Mouse (Mus musculus) heart, embryonic 16.5 days (tissue): ENCODE results near the gene Ang. TPM values are rescaled to one million over a fixed set of nuclear protein-coding genes. Genes with fewer than 3 reads are reported as not detected.
"Not testable (repeated sequence)": the region's sequence is repeated elsewhere in the genome, so short reads cannot be mapped to it uniquely, and the experiment has no call there.

Experiments
- ATAC-seq: fragments of 200-750 bp; cut with Nextera tagmentation; replicated peaks from 2 replicates; pipeline ENCODE4 v1.8.0; 2017; ENCODE audit warnings: moderate number of reproducible peaks; ENCODE audit not compliant: insufficient read depth, low FRiP score; ENCODE audit errors: extremely low read depth
- H3K27ac ChIP-seq: fragments of 300-500 bp; sonication (generic); 2 replicates; pipeline ENCODE4 v1.5.1; 2014; ENCODE audit warnings: mild to moderate bottlenecking, low read length, control low read depth, moderate library complexity
- H3K27me3 ChIP-seq: fragments of 300-500 bp; sonication (generic); 2 replicates; pipeline ENCODE4 v1.6.1; 2014; ENCODE audit warnings: low read length, mixed read lengths; ENCODE audit not compliant: control insufficient read depth, insufficient read depth
- H3K36me3 ChIP-seq: fragments of 300-500 bp; sonication (generic); 2 replicates; pipeline ENCODE4 v1.6.1; 2014; ENCODE audit not compliant: control insufficient read depth, insufficient read depth
- H3K4me1 ChIP-seq: fragments of 300-500 bp; sonication (generic); 2 replicates; pipeline ENCODE4 v1.6.1; 2014; ENCODE audit warnings: low read length, mixed read lengths; ENCODE audit not compliant: control insufficient read depth, insufficient read depth
- H3K4me2 ChIP-seq: fragments of 300-500 bp; sonication (generic); 2 replicates; pipeline ENCODE4 v1.6.1; 2014; ENCODE audit warnings: low read depth, mild to moderate bottlenecking, control low read depth, low read length
- H3K4me3 ChIP-seq: fragments of 300-500 bp; sonication (generic); 2 replicates; pipeline ENCODE4 v1.5.1; 2014; ENCODE audit warnings: mild to moderate bottlenecking, control low read depth, low read length
- H3K9ac ChIP-seq: fragments of 300-500 bp; sonication (generic); 2 replicates; pipeline ENCODE4 v1.6.1; 2014; ENCODE audit warnings: low read length, control low read depth
- H3K9me3 ChIP-seq: fragments of 300-500 bp; sonication (generic); replicated peaks from 2 replicates; pipeline ENCODE4 v1.6.1; 2016; ENCODE audit warnings: low read length; ENCODE audit not compliant: control insufficient read depth
- WGBS: fragments of 180-500 bp; shearing (Covaris S2); extraction: QIAGEN DNeasy Blood & Tissue Kit; methylation state at CpG from one replicate; pipeline ENCODE4 v1.1.7; 2014; 5-methylcytosine and 5-hydroxymethylcytosine counted together
- polyA plus RNA-seq: library from polyadenylated mRNA; unstranded; fragments of >200 nt; fragmentation: Nextera tagmentation; extraction: Ambion mirVana; gene quantifications from 2 replicates; pipeline ENCODE4 v1.2.1, GENCODE M21; 2015

Ang gene
- polyA plus RNA-seq, 1 experiment from 2014 or later = 4.4 TPM

- Histone ChIP-seq H3K4me3 (no peak overlapping the region), H3K9me3 (no peaks in the 10 kb centered on the region)
Measured at GRCm38 (mm10) chr14:51094096-51094875, 3.3 kb downstream of the Ang start.

DNA sequence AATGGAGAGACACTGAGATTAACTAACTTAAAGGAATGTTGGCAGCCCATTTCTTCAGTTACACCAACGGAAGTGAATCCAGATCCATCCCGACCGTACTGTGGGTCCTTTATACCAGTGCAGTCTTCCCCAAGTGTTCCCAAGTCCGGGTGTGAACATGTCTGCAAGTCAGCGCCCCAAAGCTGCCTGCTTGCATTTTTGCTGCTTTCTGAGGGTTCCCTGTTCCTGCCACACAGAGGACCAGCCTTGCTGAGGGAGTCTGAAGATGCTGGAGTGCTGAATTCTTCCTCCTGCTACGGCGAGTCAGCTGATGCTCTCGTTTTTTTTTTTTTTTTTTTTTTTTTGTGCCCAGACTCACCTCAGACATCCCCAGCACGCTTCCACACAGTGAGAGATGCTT lies 4.0 kb downstream of the Ang start:
- Histone ChIP-seq H3K27ac (no peak overlapping the region), H3K27me3 (no peaks in the 10 kb centered on the region), H3K4me2 (no peak overlapping the region), H3K4me1 (peaks cover 14% of the 10 kb centered on the region; the same call in 1 of the 2 replicates), H3K9me3 (no peaks in the 10 kb centered on the region), H3K36me3 (no peaks in the 10 kb centered on the region), H3K9ac (no peak overlapping the region), H3K4me3 (no peak overlapping the region)
- no peak for ATAC-seq
- WGBS = 62% methylated on average over 9 of the region's 9 CpGs

More at GRCm38 (mm10) chr14:51094096-51094875, 3.3 kb downstream of the Ang start:
- H3K4me1 ChIP-seq = peaks cover 14% of the 10 kb centered on the region; the same call in 1 of the 2 replicates
- no peaks in the 10 kb centered on the region for H3K36me3 ChIP-seq
- no peak for ATAC-seq
- H3K4me2 ChIP-seq = no peak overlapping the region
- H3K9ac ChIP-seq = no peak overlapping the region
- WGBS = 64% methylated on average over 5 of the region's 5 CpGs
- H3K27ac ChIP-seq = 0 out of 2 replicates have a peak overlapping the region, but pooled peaks have one; percentile 24
- no peaks in the 10 kb centered on the region for H3K27me3 ChIP-seq

GRCm38 (mm10) chr14:51095736-51096524 lies 5.0 kb downstream of the Ang start:
- ATAC-seq = no peak

DNA sequence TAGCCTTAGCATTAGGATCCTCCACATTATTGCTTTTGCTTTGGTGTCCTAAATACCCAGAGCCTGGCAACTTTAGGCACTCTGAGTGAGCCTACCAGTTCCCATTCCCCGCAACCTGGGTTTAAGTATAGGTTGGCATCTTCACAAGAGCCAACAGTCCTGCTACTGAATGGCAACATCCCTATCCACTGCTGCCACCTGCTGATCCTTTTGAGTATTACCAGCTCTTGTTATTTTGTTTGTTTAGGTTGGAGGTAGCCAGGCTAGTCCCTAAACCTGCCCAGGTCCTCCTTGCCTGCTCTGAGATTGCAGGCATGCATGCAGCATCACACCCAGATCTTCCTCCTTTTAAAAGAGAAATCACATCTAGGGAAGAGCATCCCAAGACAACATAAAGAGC lies 7.3 kb downstream of the Ang start:
- not testable (repeated sequence) for H3K4me2 ChIP-seq, H3K9me3 ChIP-seq, H3K4me3 ChIP-seq, H3K4me1 ChIP-seq, H3K27me3 ChIP-seq, H3K27ac ChIP-seq, H3K36me3 ChIP-seq, H3K9ac ChIP-seq
- ATAC-seq = 0 out of 2 replicates have a peak, but pooled peaks have one; percentile 29
- 39% methylated on average over 1 of the region's 1 CpGs for WGBS

More at GRCm38 (mm10) chr14:51095736-51096524, 5.0 kb downstream of the Ang start:
- Histone ChIP-seq H3K36me3 (no peaks in the 10 kb centered on the region), H3K4me2 (no peak overlapping the region), H3K4me1 (peaks cover 14% of the 10 kb centered on the region; the same call in 1 of the 2 replicates), H3K27me3 (no peaks in the 10 kb centered on the region), H3K9ac (no peak overlapping the region), H3K9me3 (no peaks in the 10 kb centered on the region), H3K4me3 (no peak overlapping the region), H3K27ac (no peak overlapping the region)
- WGBS = 52% methylated on average over 9 of the region's 9 CpGs

GRCm38 (mm10) chr14:51098921-51099320 lies 8.0 kb downstream of the Ang start:
- no peak for ATAC-seq
- Histone ChIP-seq H3K9me3 (no peaks in the 10 kb centered on the region), H3K4me2 (no peak overlapping the region), H3K9ac (no peak overlapping the region), H3K4me1 (peaks cover 5% of the 10 kb centered on the region; the same call in 1 of the 2 replicates), H3K4me3 (no peak overlapping the region), H3K27me3 (no peaks in the 10 kb centered on the region), H3K36me3 (no peaks in the 10 kb centered on the region), H3K27ac (no peak overlapping the region)
- 95% methylated on average over 11 of the region's 11 CpGs for WGBS

- no peak overlapping the region for H3K9ac ChIP-seq
- no peak overlapping the region for H3K4me2 ChIP-seq
- no peaks in the 10 kb centered on the region for H3K9me3 ChIP-seq
- WGBS = 52% methylated on average over 9 of the region's 9 CpGs
- no peaks in the 10 kb centered on the region for H3K4me1 ChIP-seq
- no peaks in the 10 kb centered on the region for H3K36me3 ChIP-seq
- no peaks in the 10 kb centered on the region for H3K27me3 ChIP-seq
- H3K4me3 ChIP-seq = no peak overlapping the region
- H3K27ac ChIP-seq = no peak overlapping the region
- ATAC-seq = peak; percentile 28; the same call in 1 of the 2 replicates
Measured at GRCm38 (mm10) chr14:51101284-51101683, 10.3 kb downstream of the Ang start.

DNA sequence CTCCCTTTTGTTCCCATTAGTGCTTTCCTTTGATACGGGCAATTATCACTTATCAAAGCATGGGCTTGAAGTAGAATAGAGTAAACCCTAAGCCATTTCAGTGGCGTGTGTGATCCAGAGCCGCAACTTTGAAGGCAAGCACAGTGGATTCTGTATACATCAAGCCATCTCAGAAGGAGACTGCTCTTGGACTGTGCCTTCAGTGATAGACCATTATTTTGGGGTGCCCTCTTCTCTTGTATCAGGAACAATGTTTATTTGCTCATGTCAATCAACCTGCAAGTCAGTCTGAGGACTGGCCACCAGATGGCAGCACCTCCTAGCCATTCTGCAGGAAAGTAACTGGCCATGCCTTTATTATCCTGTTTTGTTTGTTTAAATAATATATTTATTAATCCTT lies 12.3 kb downstream of the Ang start:
- no peak overlapping the region for H3K4me2 ChIP-seq
- 48% methylated on average over 3 of the region's 3 CpGs for WGBS
- H3K27me3 ChIP-seq = no peaks in the 10 kb centered on the region
- no peak for ATAC-seq
- H3K27ac ChIP-seq = no peak overlapping the region
- H3K36me3 ChIP-seq = no peaks in the 10 kb centered on the region
- no peak overlapping the region for H3K9ac ChIP-seq
- no peak overlapping the region for H3K4me3 ChIP-seq
- H3K4me1 ChIP-seq = no peaks in the 10 kb centered on the region
- H3K9me3 ChIP-seq = no peaks in the 10 kb centered on the region

DNA sequence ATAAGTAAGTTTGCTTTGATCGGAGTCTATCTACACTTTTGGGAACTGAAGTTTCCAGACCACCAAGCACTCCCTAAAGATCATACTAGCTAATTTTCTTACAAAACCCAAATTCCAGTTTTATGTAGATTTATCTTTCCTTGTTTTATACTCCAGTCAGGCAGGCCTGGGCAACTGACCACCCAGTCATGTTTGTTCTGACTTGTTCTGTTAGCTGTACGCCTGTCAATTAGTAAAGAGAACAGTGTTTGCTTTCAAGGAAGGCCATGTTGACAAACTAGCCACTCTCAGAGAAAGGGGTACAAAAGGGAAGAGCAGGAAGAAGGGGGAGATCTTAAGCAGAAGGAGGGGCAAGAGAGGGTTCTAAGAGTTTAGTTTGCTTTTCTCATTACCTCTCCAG lies 13.4 kb downstream of the Ang start:
- ATAC-seq = no peak
- Histone ChIP-seq H3K4me3 (no peak overlapping the region), H3K36me3 (no peaks in the 10 kb centered on the region), H3K27me3 (no peaks in the 10 kb centered on the region), H3K27ac (no peak overlapping the region), H3K4me2 (no peak overlapping the region), H3K4me1 (no peaks in the 10 kb centered on the region), H3K9ac (no peak overlapping the region), H3K9me3 (no peaks in the 10 kb centered on the region)
- 92% methylated on average over 2 of the region's 2 CpGs for WGBS

GRCm38 (mm10) chr14:51106449-51106967 lies 15.6 kb downstream of the Ang start:
- Histone ChIP-seq H3K4me2 (no peak overlapping the region), H3K4me3 (no peak overlapping the region), H3K36me3 (no peaks in the 10 kb centered on the region), H3K4me1 (no peaks in the 10 kb centered on the region), H3K27me3 (no peaks in the 10 kb centered on the region), H3K9me3 (0 out of 2 replicates have a peak, but pooled peaks cover 6% of the 10 kb centered on the region), H3K27ac (no peak overlapping the region), H3K9ac (no peak overlapping the region)
- ATAC-seq = no peak
